Mouse (Mus musculus): ENCODE data around the gene Wscd2.

DNA sequence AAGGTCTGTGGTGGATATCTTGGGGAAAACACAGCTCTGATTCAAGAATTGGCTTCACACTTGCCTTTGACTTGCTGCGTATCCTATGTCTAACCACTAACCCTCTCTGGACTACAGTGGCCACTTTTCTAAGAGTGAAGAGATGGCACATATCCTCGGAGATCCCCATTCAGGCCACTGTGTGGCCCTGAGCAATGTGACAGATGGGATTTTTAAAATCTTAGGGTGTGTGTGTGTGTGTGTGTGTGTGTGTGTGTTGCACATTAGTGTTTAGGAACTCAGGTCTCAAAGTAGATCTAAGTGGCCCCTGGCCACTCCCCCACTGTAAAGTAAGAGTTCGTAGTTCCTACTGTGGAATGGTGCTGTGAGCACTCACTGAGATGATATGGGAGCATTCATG lies 1.9 kb downstream of the Wscd2 start:
- TF ChIP-seq CTCF (IDR thresholded peaks at IDR 0.05) (no peak), POLR2A (IDR thresholded peaks at IDR 0.05; ENCODE audit: insufficient read depth, low read depth, low read length) (no peak), EP300 (IDR thresholded peaks at IDR 0.05; ENCODE audit: insufficient read depth, low read depth, low read length) (no peak)

Data from heart, adult 2 months (tissue).